28 mouse cellular contexts compared by ENCODE assay signal in genomic region chr2:76512133-76512532, GRCm38 (mm10).
DNase-seq lines count a peak whose midpoint lies in the region; ATAC-seq and TF ChIP-seq lines count a peak whose summit lies in the region.
"Had no signal": no experiment of that assay in that cellular context is flagged by ENCODE, and none has a peak within 500 bp of the region (broad histone marks: within the 10 kb centered on the region; RNA-seq: fewer than 3 reads in every experiment).

No protein-coding gene starts in this region.

- TF ChIP-seq EP300 in stomach, postnatal 0 days (optimal IDR thresholded peaks at IDR 0.05): no peak
- no peak for TF ChIP-seq EP300 in heart, adult 2 months (IDR thresholded peaks at IDR 0.05; ENCODE audit: insufficient read depth, low read depth, low read length)

- DNase-seq in kidney, adult 9 months: peak; percentile 42
- DNase-seq in layer of hippocampus, adult 2 months (ENCODE audit: low spot score in 2 of 2): no peak
- no peak for DNase-seq in layer of hippocampus, adult 18-20 months (ENCODE audit: low spot score in 2 of 2)
- DNase-seq in stomach, postnatal 0 days (ENCODE audit: low spot score): no peak
- no peak for DNase-seq in forebrain, embryonic 10.5 days (ENCODE audit: extremely low spot score, low spot score)
- no peak for DNase-seq in heart, adult 2 months
- DNase-seq: adrenal gland, postnatal 10 days; adrenal gland, postnatal 36 days; B cell, adult 2 months; cerebellum, adult 18-20 months; cerebellum, adult 9-11 months; cerebellum, postnatal 25 days; gastrocnemius, postnatal 25 days; heart, adult 18-20 months; heart, postnatal 14 days; heart, postnatal 4 days had no signal

- H3K27ac ChIP-seq in kidney, embryonic 14.5 days (ENCODE audit: low read depth, low read length): no peak overlapping the region
- H3K27ac ChIP-seq in layer of hippocampus, adult 2 months: 0 out of 2 replicates have a peak overlapping the region, but pooled peaks have one; percentile 23
- H3K27ac ChIP-seq in intestine, embryonic 16.5 days (ENCODE audit: low read length): no peak overlapping the region
- H3K27ac ChIP-seq in stomach, postnatal 0 days (replicated peaks): no peak overlapping the region
- H3K27ac ChIP-seq in forebrain, embryonic 10.5 days: no peak overlapping the region
- H3K27ac ChIP-seq in heart, adult 2 months: no peak overlapping the region
- H3K27ac ChIP-seq: embryonic facial prominence, embryonic 12.5 days; embryonic facial prominence, embryonic 15.5 days; forebrain, embryonic 12.5 days; forebrain, embryonic 15.5 days; heart, embryonic 10.5 days; heart, embryonic 13.5 days; hindbrain, embryonic 14.5 days had no signal

- H3K4me3 ChIP-seq in kidney, embryonic 14.5 days (ENCODE audit: low read length): no peak overlapping the region
- no peak overlapping the region for H3K4me3 ChIP-seq in layer of hippocampus, adult 2 months
- no peak overlapping the region for H3K4me3 ChIP-seq in intestine, embryonic 16.5 days (ENCODE audit: low read length)
- no peak overlapping the region for H3K4me3 ChIP-seq in stomach, postnatal 0 days (ENCODE audit: low read depth, low read length)
- no peak overlapping the region for H3K4me3 ChIP-seq in forebrain, embryonic 10.5 days
- no peak overlapping the region for H3K4me3 ChIP-seq in heart, adult 2 months
- H3K4me3 ChIP-seq: embryonic facial prominence, embryonic 12.5 days; embryonic facial prominence, embryonic 15.5 days; forebrain, embryonic 12.5 days; forebrain, embryonic 15.5 days; heart, embryonic 10.5 days; heart, embryonic 13.5 days had no signal

- WGBS in kidney, embryonic 14.5 days: 74% methylated on average over 6 of the region's 6 CpGs
- whole genome bisulfite sequencing in intestine, embryonic 16.5 days: 91% methylated on average over 6 of the region's 6 CpGs
- 93% methylated on average over 6 of the region's 6 CpGs for WGBS in stomach, postnatal 0 days
- 93% methylated on average over 6 of the region's 6 CpGs for WGBS in forebrain, embryonic 10.5 days
- WGBS in heart, adult 2 months: 89% methylated on average over 6 of the region's 6 CpGs

- H3K79me2 ChIP-seq in heart, adult 2 months (replicated peaks; ENCODE audit: control insufficient read depth, insufficient read depth, low read length): no peaks in the 10 kb centered on the region

- TF ChIP-seq CTCF in layer of hippocampus, adult 2 months (conservative IDR thresholded peaks at IDR 0.05): no peak
- TF ChIP-seq CTCF in stomach, postnatal 0 days (IDR thresholded peaks at IDR 0.05; ENCODE audit: low read depth): no peak
- TF ChIP-seq CTCF in heart, adult 2 months (IDR thresholded peaks at IDR 0.05): no peak

- peaks cover 4% of the 10 kb centered on the region; the same call in 1 of the 2 replicates for H3K9me3 ChIP-seq in kidney, embryonic 14.5 days (ENCODE audit: control insufficient read depth, low read length)
- H3K9me3 ChIP-seq in intestine, embryonic 16.5 days (ENCODE audit: control insufficient read depth, low read length): no peaks in the 10 kb centered on the region
- H3K9me3 ChIP-seq in stomach, postnatal 0 days (ENCODE audit: control insufficient read depth, low read length): no peaks in the 10 kb centered on the region
- H3K9me3 ChIP-seq in forebrain, embryonic 10.5 days: peaks cover 4% of the 10 kb centered on the region
- H3K9me3 ChIP-seq: embryonic facial prominence, embryonic 12.5 days; embryonic facial prominence, embryonic 15.5 days; forebrain, embryonic 15.5 days; G1E; heart, embryonic 10.5 days had no signal

- H3K27me3 ChIP-seq in kidney, embryonic 14.5 days (ENCODE audit: control insufficient read depth, insufficient read depth, low read length): no peaks in the 10 kb centered on the region
- no peaks in the 10 kb centered on the region for H3K27me3 ChIP-seq in intestine, embryonic 16.5 days (replicated peaks; ENCODE audit: control insufficient read depth, insufficient read depth, low read length)
- no peaks in the 10 kb centered on the region for H3K27me3 ChIP-seq in stomach, postnatal 0 days (ENCODE audit: control insufficient read depth, insufficient read depth, low read length)
- H3K27me3 ChIP-seq in forebrain, embryonic 10.5 days (ENCODE audit: poor library complexity, severe bottlenecking): no peaks in the 10 kb centered on the region
- no peaks in the 10 kb centered on the region; the same call in 1 of the 2 replicates for H3K27me3 ChIP-seq in heart, adult 2 months (ENCODE audit: control insufficient read depth, insufficient read depth, low read length)
- H3K27me3 ChIP-seq: CH12.LX; embryonic facial prominence, embryonic 12.5 days; embryonic facial prominence, embryonic 15.5 days; forebrain, embryonic 12.5 days; forebrain, embryonic 15.5 days; heart, embryonic 13.5 days; Patski had no signal

- TF ChIP-seq POLR2A in heart, adult 2 months (IDR thresholded peaks at IDR 0.05; ENCODE audit: insufficient read depth, low read depth, low read length): no peak

- intact Hi-C loops in heart, adult 2 months (cut with DNase I): no loop called here

- H3K9ac ChIP-seq in kidney, embryonic 14.5 days (ENCODE audit: low read depth, low read length): no peak overlapping the region
- H3K9ac ChIP-seq in intestine, embryonic 16.5 days (ENCODE audit: low read depth, low read length): no peak overlapping the region
- H3K9ac ChIP-seq in stomach, postnatal 0 days (ENCODE audit: low read length): no peak overlapping the region
- H3K9ac ChIP-seq in heart, adult 2 months (ENCODE audit: low read depth, low read length): no peak overlapping the region
- H3K9ac ChIP-seq: embryonic facial prominence, embryonic 12.5 days; embryonic facial prominence, embryonic 15.5 days; forebrain, embryonic 12.5 days; forebrain, embryonic 15.5 days; heart, embryonic 13.5 days; hindbrain, embryonic 14.5 days had no signal

- H3K4me1 ChIP-seq in kidney, embryonic 14.5 days (ENCODE audit: control insufficient read depth, insufficient read depth, low read length): no peaks in the 10 kb centered on the region
- 0 out of 2 replicates have a peak, but pooled peaks cover 4% of the 10 kb centered on the region for H3K4me1 ChIP-seq in intestine, embryonic 16.5 days (ENCODE audit: control insufficient read depth, insufficient read depth, low read length)
- no peaks in the 10 kb centered on the region for H3K4me1 ChIP-seq in stomach, postnatal 0 days (replicated peaks; ENCODE audit: control insufficient read depth, insufficient read depth)
- no peaks in the 10 kb centered on the region for H3K4me1 ChIP-seq in forebrain, embryonic 10.5 days
- no peaks in the 10 kb centered on the region for H3K4me1 ChIP-seq in heart, adult 2 months (ENCODE audit: control insufficient read depth, insufficient read depth, low read length)
- H3K4me1 ChIP-seq: embryonic facial prominence, embryonic 12.5 days; embryonic facial prominence, embryonic 15.5 days; forebrain, embryonic 12.5 days; forebrain, embryonic 15.5 days; heart, embryonic 10.5 days; heart, embryonic 13.5 days had no signal

- H3K36me3 ChIP-seq in kidney, embryonic 14.5 days (ENCODE audit: control insufficient read depth, insufficient read depth, low read length): no peaks in the 10 kb centered on the region
- no peaks in the 10 kb centered on the region for H3K36me3 ChIP-seq in intestine, embryonic 16.5 days (ENCODE audit: control insufficient read depth, insufficient read depth, low read length)
- H3K36me3 ChIP-seq in stomach, postnatal 0 days (ENCODE audit: control insufficient read depth, insufficient read depth, low read length): no peaks in the 10 kb centered on the region
- no peaks in the 10 kb centered on the region for H3K36me3 ChIP-seq in forebrain, embryonic 10.5 days (replicated peaks)
- H3K36me3 ChIP-seq in heart, adult 2 months (ENCODE audit: control insufficient read depth, insufficient read depth, low read length): no peaks in the 10 kb centered on the region
- H3K36me3 ChIP-seq: embryonic facial prominence, embryonic 12.5 days; embryonic facial prominence, embryonic 15.5 days; forebrain, embryonic 12.5 days; forebrain, embryonic 15.5 days; G1E; heart, embryonic 10.5 days; heart, embryonic 13.5 days had no signal

- no peak overlapping the region for H3K4me2 ChIP-seq in kidney, embryonic 14.5 days (replicated peaks; ENCODE audit: low read depth, low read length)
- no peak overlapping the region for H3K4me2 ChIP-seq in intestine, embryonic 16.5 days (ENCODE audit: low read depth, low read length)
- H3K4me2 ChIP-seq in stomach, postnatal 0 days (replicated peaks; ENCODE audit: low read depth): no peak overlapping the region
- H3K4me2 ChIP-seq: embryonic facial prominence, embryonic 12.5 days; embryonic facial prominence, embryonic 15.5 days; forebrain, embryonic 12.5 days; forebrain, embryonic 15.5 days; heart, embryonic 13.5 days; hindbrain, embryonic 14.5 days had no signal

- no peak for ATAC-seq in kidney, embryonic 14.5 days (ENCODE audit: low FRiP score, low TSS enrichment)
- ATAC-seq in intestine, embryonic 16.5 days: peak; percentile 85
- ATAC-seq in stomach, postnatal 0 days (ENCODE audit: low FRiP score, low TSS enrichment): peak; percentile 78
- ATAC-seq: Patski had no signal
